Mouse (Mus musculus) G1E (cell line): ENCODE data around the gene Cntnap1. TPM values are rescaled to one million over a fixed set of nuclear protein-coding genes. Genes with fewer than 3 reads are reported as not detected.

Source experiments
- ATAC-seq: 2 replicates; pipeline ENCODE4 v1.8.0; 2016; ENCODE audit warnings: mild to moderate bottlenecking; ENCODE audit not compliant: insufficient number of reproducible peaks, poor library complexity, low FRiP score, severe bottlenecking; ENCODE audit errors: extremely low read depth
- DNase-seq: peaks from one replicate; pipeline ENCODE4 v3.0.0; 2012; ENCODE audit warnings: low spot score
- H3K27me3 ChIP-seq: 2 replicates; pipeline ENCODE4 v1.6.1; 2012; ENCODE audit warnings: mild to moderate bottlenecking, low read length, inconsistent platforms; ENCODE audit not compliant: insufficient read depth
- H3K36me3 ChIP-seq: replicated peaks from 2 replicates; pipeline ENCODE3; 2012; ENCODE audit warnings: mild to moderate bottlenecking, inconsistent platforms
- H3K4me1 ChIP-seq: 2 replicates; pipeline ENCODE4 v1.6.1; 2012; ENCODE audit warnings: low read depth, low read length, inconsistent platforms, mixed read lengths; ENCODE audit not compliant: insufficient read depth
- H3K4me3 ChIP-seq: 2 replicates; pipeline ENCODE4 v1.5.1; 2012; ENCODE audit warnings: low read depth, mild to moderate bottlenecking, inconsistent platforms, low read length, moderate library complexity, mixed read lengths
- H3K9me3 ChIP-seq: replicated peaks from 2 replicates; pipeline ENCODE4 v1.6.1; 2012; ENCODE audit warnings: inconsistent platforms
- CTCF ChIP-seq: IDR thresholded peaks from 2 replicates; pipeline ENCODE4 v1.5.1; 2012; ENCODE audit warnings: low read depth, low read length, inconsistent platforms, mixed read lengths
- GATA1 ChIP-seq: IDR thresholded peaks from 2 replicates; pipeline ENCODE4 v1.6.1; 2012; ENCODE audit warnings: borderline replicate concordance, low read length, inconsistent platforms, mixed read lengths
- GATA2 ChIP-seq: IDR thresholded peaks from 2 replicates; pipeline ENCODE4 v1.6.1; 2012; ENCODE audit warnings: low read depth, low read length, inconsistent platforms, borderline replicate concordance
- POLR2AphosphoS5 ChIP-seq: IDR thresholded peaks from 2 replicates; pipeline ENCODE4 v1.6.1; 2012; ENCODE audit warnings: low read depth, low read length, inconsistent platforms; ENCODE audit not compliant: insufficient replicate concordance
- TAL1 ChIP-seq: conservative IDR thresholded peaks from 2 replicates; pipeline ENCODE4 v1.6.1; 2012; ENCODE audit warnings: low read depth, low read length, inconsistent platforms, mixed read lengths
- polyA plus RNA-seq: library from polyadenylated mRNA; stranded (reverse); fragments of >175 nt; gene quantifications from 2 replicates; pipeline ENCODE4 v1.2.3, GENCODE M21; 2012
- total RNA-seq, 2 experiments: library from RNA; stranded (forward) in 1 of 2; stranded (reverse) in 1 of 2; fragments of 200-1000 nt in 1 of 2; fragments of >200 nt in 1 of 2; fragmentation: Nextera tagmentation in 1 of 2; gene quantifications; 2 replicates each; pipeline ENCODE4 v1.2.3; 2014 to 2017

The Cntnap1 gene
- total and polyA plus RNA-seq, 3 experiments = under 0.01 to 0.02 TPM; not detected in 1

DNA sequence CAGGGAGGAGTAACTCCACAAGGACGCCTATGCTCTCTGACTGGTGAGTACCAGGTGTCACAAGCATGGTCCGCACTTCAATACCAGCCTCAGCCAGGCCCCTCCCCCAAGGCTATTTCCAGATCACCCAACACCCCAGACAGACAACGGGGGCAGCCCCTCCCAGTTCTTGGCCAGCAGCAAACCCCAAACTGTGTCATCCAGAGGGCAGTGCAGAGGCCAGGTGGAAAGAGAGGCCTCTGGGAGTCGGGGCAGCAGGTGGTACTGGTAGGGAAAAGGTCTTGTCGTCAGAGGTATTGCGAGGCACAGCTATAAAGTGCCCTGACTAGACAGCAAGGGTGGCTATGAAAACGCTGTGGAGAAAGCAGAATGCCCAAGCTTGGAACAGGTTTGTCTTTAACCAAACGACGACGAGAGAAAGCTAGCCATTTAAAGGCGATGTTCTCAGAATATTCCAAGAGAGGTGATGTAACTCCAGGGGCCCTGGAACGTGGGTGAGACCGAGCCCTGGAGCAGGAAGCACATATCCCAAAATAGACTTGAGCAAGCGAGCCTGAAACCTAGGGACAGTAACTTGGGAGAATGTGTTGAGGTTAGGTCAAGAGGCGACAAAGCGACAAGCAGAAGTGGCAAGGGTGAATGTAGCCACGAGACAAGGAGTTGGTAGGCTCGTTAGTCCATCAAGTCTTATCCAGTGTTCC lies 40.1 kb upstream of the Cntnap1 start:
- ATAC-seq (no peak), DNase-seq (no peak)
- Histone ChIP-seq H3K36me3 (peaks cover 22% of the 10 kb centered on the region), H3K9me3 (peaks cover 2% of the 10 kb centered on the region; the same call in 1 of the 2 replicates), H3K27me3 (peaks cover 12% of the 10 kb centered on the region), H3K4me1 (peaks cover 33% of the 10 kb centered on the region), H3K4me3 (peak overlapping the region; percentile 29; the same call in 1 of the 2 replicates)
- TF ChIP-seq CTCF (no peak), POLR2AphosphoS5 (no peak), GATA1 (no peak), TAL1 (no peak), GATA2 (no peak)

DNA sequence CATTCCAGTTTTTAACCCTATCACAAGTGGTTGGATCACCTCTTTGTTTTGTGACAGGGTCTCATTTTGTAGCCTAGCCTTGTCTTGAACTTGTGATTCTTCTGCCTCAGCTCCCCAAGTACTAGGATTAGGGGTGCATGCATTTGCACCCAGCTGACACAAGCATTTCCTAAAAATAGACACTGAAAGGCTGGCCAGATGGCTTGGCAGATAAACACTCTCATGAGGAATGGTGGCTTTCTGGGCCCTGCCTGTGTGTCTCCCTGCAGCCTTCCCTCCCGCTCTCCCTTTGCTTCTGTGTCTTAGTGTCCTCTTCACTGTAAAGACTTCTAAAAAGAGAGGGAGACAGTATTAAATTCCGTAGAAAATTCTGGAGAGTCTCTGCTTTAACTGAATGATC lies 39.1 kb upstream of the Cntnap1 start:
- DNase-seq = peak; percentile 36
- peaks cover 2% of the 10 kb centered on the region; the same call in 1 of the 2 replicates for H3K9me3 ChIP-seq
- H3K27me3 ChIP-seq = peaks cover 14% of the 10 kb centered on the region
- TF ChIP-seq POLR2AphosphoS5 (no peak), CTCF (no peak), GATA2 (no peak), GATA1 (no peak), TAL1 (peak; percentile 44; the same call in 1 of the 2 replicates)
- ATAC-seq = peak; percentile 49; the same call in 1 of the 2 replicates
- peaks cover 12% of the 10 kb centered on the region for H3K36me3 ChIP-seq
- H3K4me1 ChIP-seq = peaks cover 33% of the 10 kb centered on the region
- H3K4me3 ChIP-seq = no peak overlapping the region

DNA sequence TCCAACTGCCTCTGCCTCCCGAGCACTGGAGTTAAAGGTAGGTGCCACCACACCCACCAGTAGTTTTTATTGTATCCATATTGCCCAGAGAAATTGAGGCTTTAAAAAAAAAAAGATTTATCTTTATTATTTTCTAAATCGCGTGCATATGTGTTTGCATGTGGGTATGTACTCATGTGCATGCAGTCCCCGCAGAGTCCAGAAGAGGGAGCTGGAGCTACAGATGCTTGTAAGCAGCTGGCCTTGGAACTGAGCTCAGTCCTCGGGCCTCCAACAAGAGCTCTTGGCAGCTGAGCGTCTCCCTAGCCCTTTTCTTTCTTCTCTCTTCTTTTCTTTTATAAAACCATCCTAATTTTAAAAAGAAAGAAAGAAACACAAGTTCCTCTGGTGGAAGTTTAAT lies 38.6 kb upstream of the Cntnap1 start:
- Histone ChIP-seq H3K9me3 (peaks cover 2% of the 10 kb centered on the region; the same call in 1 of the 2 replicates), H3K27me3 (peaks cover 17% of the 10 kb centered on the region), H3K4me1 (peaks cover 33% of the 10 kb centered on the region), H3K4me3 (no peak overlapping the region), H3K36me3 (peaks cover 7% of the 10 kb centered on the region)
- TF ChIP-seq TAL1 = no peak
- no peak for TF ChIP-seq CTCF
- no peak for TF ChIP-seq GATA2
- no peak for TF ChIP-seq POLR2AphosphoS5
- no peak for TF ChIP-seq GATA1
- DNase-seq (no peak), ATAC-seq (no peak)

DNA sequence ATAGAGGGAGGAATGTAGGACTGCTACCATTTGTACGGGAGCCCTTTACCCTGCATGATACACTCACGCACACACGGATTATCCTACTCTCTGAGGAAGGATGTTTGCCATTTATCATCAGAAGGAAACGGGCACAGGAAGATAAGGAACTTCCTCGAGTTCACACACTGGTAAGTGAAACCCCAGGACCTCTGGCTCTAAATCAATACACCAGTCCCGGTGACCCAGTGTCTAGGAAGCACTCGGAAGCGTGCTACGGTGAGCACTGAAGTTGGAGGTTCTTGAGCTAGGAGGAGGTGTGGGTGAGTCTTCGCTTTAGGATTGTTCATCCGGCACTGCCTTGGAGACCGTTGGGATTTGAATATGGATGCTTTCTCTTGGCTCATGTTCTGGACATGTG lies 37.3 kb upstream of the Cntnap1 start:
- no peak overlapping the region for H3K4me3 ChIP-seq
- DNase-seq (no peak), ATAC-seq (no peak)
- peaks cover 18% of the 10 kb centered on the region for H3K27me3 ChIP-seq
- peaks cover 33% of the 10 kb centered on the region for H3K4me1 ChIP-seq
- TF ChIP-seq POLR2AphosphoS5 = no peak
- TF ChIP-seq CTCF = no peak
- no peak for TF ChIP-seq TAL1
- no peak for TF ChIP-seq GATA2
- no peak for TF ChIP-seq GATA1
- H3K9me3 ChIP-seq = peaks cover 2% of the 10 kb centered on the region; the same call in 1 of the 2 replicates
- H3K36me3 ChIP-seq = no peaks in the 10 kb centered on the region

DNA sequence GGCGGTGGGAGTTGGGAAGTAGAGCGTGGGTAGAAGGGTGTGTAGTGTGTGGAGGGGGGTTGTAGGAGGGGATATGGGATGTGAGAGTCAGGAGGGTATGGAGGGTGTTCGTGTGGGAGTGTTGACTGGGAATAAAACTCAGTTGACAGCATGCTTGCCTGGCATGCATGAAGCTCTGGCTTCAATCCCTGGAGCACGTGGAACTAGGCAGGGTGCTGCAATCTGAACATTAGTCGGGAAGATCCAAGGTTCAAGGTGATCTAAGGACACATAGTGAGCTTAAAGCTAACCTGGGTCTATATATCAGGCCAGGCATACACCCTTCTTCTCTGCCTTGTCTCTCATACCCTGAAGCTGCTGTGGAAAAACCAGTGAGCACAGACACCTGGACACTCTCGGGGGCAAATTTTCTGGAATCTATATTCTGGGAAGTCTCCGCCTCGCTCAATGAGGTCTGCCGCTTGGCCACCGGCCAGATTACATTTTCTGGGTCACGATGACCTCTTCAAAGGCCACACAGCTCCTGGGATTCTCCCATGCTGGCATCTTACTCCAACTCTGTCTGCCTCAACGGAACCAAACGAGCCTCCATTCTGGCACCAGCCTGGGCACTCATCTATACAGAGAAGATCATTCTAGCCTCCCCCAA lies 36.0 kb upstream of the Cntnap1 start:
- DNase-seq (no peak), ATAC-seq (no peak)
- H3K27me3 ChIP-seq = peaks cover 26% of the 10 kb centered on the region
- no peak overlapping the region for H3K4me3 ChIP-seq
- no peak for TF ChIP-seq TAL1
- no peak for TF ChIP-seq GATA2
- no peak for TF ChIP-seq POLR2AphosphoS5
- no peak for TF ChIP-seq GATA1
- no peak for TF ChIP-seq CTCF
- H3K4me1 ChIP-seq = peaks cover 30% of the 10 kb centered on the region
- no peaks in the 10 kb centered on the region for H3K36me3 ChIP-seq
- H3K9me3 ChIP-seq = peaks cover 2% of the 10 kb centered on the region; the same call in 1 of the 2 replicates

DNA sequence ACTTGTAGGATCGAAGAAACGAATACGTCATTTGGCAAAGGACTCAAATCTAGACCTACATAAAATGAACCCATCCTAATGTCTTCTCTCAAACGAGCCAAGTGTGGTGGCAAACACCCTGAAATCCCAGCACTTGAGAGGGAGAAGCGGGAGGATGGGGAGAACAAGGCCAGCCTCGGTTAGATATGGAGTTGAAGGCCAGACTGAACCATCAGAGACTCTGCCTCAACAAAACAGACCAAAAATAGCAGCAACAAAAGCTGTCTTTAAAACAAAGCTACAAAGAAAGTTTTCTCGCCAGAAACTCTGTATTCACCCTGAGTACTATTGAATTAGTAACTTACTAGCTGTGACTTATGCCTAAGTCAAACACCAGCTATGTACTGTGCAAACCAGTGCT lies 33.3 kb upstream of the Cntnap1 start:
- TF ChIP-seq POLR2AphosphoS5 = no peak
- TF ChIP-seq TAL1 = no peak
- no peak for TF ChIP-seq CTCF
- TF ChIP-seq GATA1 = no peak
- TF ChIP-seq GATA2 = no peak
- Histone ChIP-seq H3K27me3 (peaks cover 39% of the 10 kb centered on the region), H3K4me1 (peaks cover 12% of the 10 kb centered on the region), H3K9me3 (no peaks in the 10 kb centered on the region), H3K36me3 (no peaks in the 10 kb centered on the region), H3K4me3 (no peak overlapping the region)
- DNase-seq (no peak), ATAC-seq (no peak)
